ENCODE assay signal across 8 mouse cellular contexts in genomic region chr5:137030416-137030810, GRCm38 (mm10). TPM values are rescaled to one million over a fixed set of nuclear protein-coding genes. Genes with fewer than 3 reads are reported as not detected.
DNase-seq lines count a peak whose midpoint lies in the region; ATAC-seq lines count a peak whose summit lies in the region.

No protein-coding gene starts in this region.

- WGBS in neural tube, embryonic 11.5 days = 12% methylated on average over 22 of the region's 22 CpGs
- WGBS in liver, embryonic 13.5 days (ENCODE audit: insufficient replicate concordance) = 14% methylated on average over 22 of the region's 22 CpGs
- WGBS in stomach, embryonic 14.5 days = 14% methylated on average over 22 of the region's 22 CpGs

- peak overlapping the region; percentile 52 for H3K4me2 ChIP-seq in neural tube, embryonic 11.5 days (ENCODE audit: low read depth)
- peak overlapping the region; percentile 68 for H3K4me2 ChIP-seq in liver, embryonic 13.5 days
- H3K4me2 ChIP-seq in stomach, embryonic 14.5 days (replicated peaks; ENCODE audit: low read depth, low read length) = peak overlapping the region; percentile 50

- H3K9ac ChIP-seq in neural tube, embryonic 11.5 days (ENCODE audit: low read length) = no peak overlapping the region; the same call in 1 of the 2 replicates
- H3K9ac ChIP-seq in liver, embryonic 13.5 days = no peak overlapping the region
- no peak overlapping the region for H3K9ac ChIP-seq in stomach, embryonic 14.5 days (replicated peaks; ENCODE audit: low read depth, low read length)

- ATAC-seq in cerebellum, adult (ENCODE audit: insufficient number of reproducible peaks, low FRiP score, low TSS enrichment) = peak; percentile 36; the same call in 1 of the 2 replicates
- ATAC-seq in neural tube, embryonic 11.5 days (ENCODE audit: insufficient read depth, low FRiP score, low TSS enrichment) = no peak
- no peak for ATAC-seq in liver, embryonic 13.5 days (ENCODE audit: low read depth)
- ATAC-seq in stomach, embryonic 14.5 days (ENCODE audit: insufficient number of reproducible peaks, insufficient read depth, low FRiP score, low read depth) = no peak

- no peak for DNase-seq in cerebellum, adult 8-10 months
- DNase-seq in neural tube, embryonic 11.5 days (ENCODE audit: low spot score) = no peak
- no peak for DNase-seq in neural tube, embryonic 10.5 days (ENCODE audit: extremely low spot score, low spot score)
- no peak for DNase-seq in liver, embryonic 13.5 days
- no peak for DNase-seq in thymus, postnatal 36 days
- no peak for DNase-seq in cerebellum, postnatal 36 days

- H3K9me3 ChIP-seq in neural tube, embryonic 11.5 days (ENCODE audit: control insufficient read depth, low read length) = no peaks in the 10 kb centered on the region
- no peaks in the 10 kb centered on the region for H3K9me3 ChIP-seq in liver, embryonic 13.5 days (replicated peaks)
- H3K9me3 ChIP-seq in stomach, embryonic 14.5 days (ENCODE audit: control insufficient read depth, low read depth, low read length) = no peaks in the 10 kb centered on the region

- H3K27me3 ChIP-seq in neural tube, embryonic 11.5 days (ENCODE audit: control insufficient read depth, insufficient read depth, low read length) = peaks cover 62% of the 10 kb centered on the region
- H3K27me3 ChIP-seq in liver, embryonic 13.5 days = peaks cover 78% of the 10 kb centered on the region
- peaks cover 41% of the 10 kb centered on the region for H3K27me3 ChIP-seq in stomach, embryonic 14.5 days (ENCODE audit: control insufficient read depth, insufficient read depth, low read length)

- no peak overlapping the region for H3K27ac ChIP-seq in neural tube, embryonic 11.5 days (ENCODE audit: low read depth, low read length)
- H3K27ac ChIP-seq in liver, embryonic 13.5 days = no peak overlapping the region
- H3K27ac ChIP-seq in stomach, embryonic 14.5 days (ENCODE audit: low read length) = no peak overlapping the region

- H3K36me3 ChIP-seq in neural tube, embryonic 11.5 days (ENCODE audit: control insufficient read depth, insufficient read depth, low read length) = no peaks in the 10 kb centered on the region
- H3K36me3 ChIP-seq in liver, embryonic 13.5 days = peaks cover under 1% of the 10 kb centered on the region; the same call in 1 of the 2 replicates
- no peaks in the 10 kb centered on the region for H3K36me3 ChIP-seq in stomach, embryonic 14.5 days (ENCODE audit: control insufficient read depth, insufficient read depth, low read length)

- peak overlapping the region; percentile 19; the same call in 1 of the 2 replicates for H3K4me3 ChIP-seq in neural tube, embryonic 11.5 days (ENCODE audit: low read depth, low read length)
- peak overlapping the region; percentile 45; the same call in 1 of the 2 replicates for H3K4me3 ChIP-seq in liver, embryonic 13.5 days (replicated peaks)
- peak overlapping the region; percentile 12; the same call in 1 of the 2 replicates for H3K4me3 ChIP-seq in stomach, embryonic 14.5 days (ENCODE audit: low read depth, low read length)

- H3K4me1 ChIP-seq in neural tube, embryonic 11.5 days (ENCODE audit: control insufficient read depth, insufficient read depth, low read length) = peaks cover 16% of the 10 kb centered on the region
- peaks cover 53% of the 10 kb centered on the region for H3K4me1 ChIP-seq in liver, embryonic 13.5 days (replicated peaks)
- peaks cover 20% of the 10 kb centered on the region for H3K4me1 ChIP-seq in stomach, embryonic 14.5 days (ENCODE audit: control insufficient read depth, insufficient read depth, low read length)

RNA-seq across cellular contexts. Expression of gene Vgf, which starts 4.2 kb away (rescaled TPM):
- 1.2 and 1.5 TPM in 2 replicates for polyA plus RNA-seq in neural tube, embryonic 11.5 days (2014; fragmentation: Nextera tagmentation; extraction: Ambion mirVana)
- polyA plus RNA-seq in liver, embryonic 13.5 days (2015; fragmentation: Nextera tagmentation; extraction: Ambion mirVana) = not detected in 2 replicates
- 0.65 and 0.83 TPM in 2 replicates for polyA plus RNA-seq in stomach, embryonic 14.5 days (2014; fragmentation: Nextera tagmentation; extraction: Ambion mirVana)

RNA-seq across cellular contexts. Expression of gene Ap1s1, which starts 15.5 kb away (rescaled TPM):
- 166 and 168 TPM in 2 replicates for polyA plus RNA-seq in neural tube, embryonic 11.5 days (2014; fragmentation: Nextera tagmentation; extraction: Ambion mirVana)
- polyA plus RNA-seq in liver, embryonic 13.5 days (2015; fragmentation: Nextera tagmentation; extraction: Ambion mirVana) = 109 and 114 TPM in 2 replicates
- polyA plus RNA-seq in stomach, embryonic 14.5 days (2014; fragmentation: Nextera tagmentation; extraction: Ambion mirVana) = 146 and 159 TPM in 2 replicates

RNA-seq across cellular contexts. Expression of gene Serpine1, which starts 41.7 kb away (rescaled TPM):
- not detected in 2 replicates for polyA plus RNA-seq in neural tube, embryonic 11.5 days (2014; fragmentation: Nextera tagmentation; extraction: Ambion mirVana)
- polyA plus RNA-seq in liver, embryonic 13.5 days (2015; fragmentation: Nextera tagmentation; extraction: Ambion mirVana) = 0.05 TPM in 1 of 2 replicates, not detected in the other
- 0.27 and 0.33 TPM in 2 replicates for polyA plus RNA-seq in stomach, embryonic 14.5 days (2014; fragmentation: Nextera tagmentation; extraction: Ambion mirVana)

RNA-seq across cellular contexts. Expression of gene Znhit1, which starts 42.6 kb away (rescaled TPM):
- 103 and 106 TPM in 2 replicates for polyA plus RNA-seq in neural tube, embryonic 11.5 days (2014; fragmentation: Nextera tagmentation; extraction: Ambion mirVana)
- polyA plus RNA-seq in liver, embryonic 13.5 days (2015; fragmentation: Nextera tagmentation; extraction: Ambion mirVana) = 57.8 and 61.7 TPM in 2 replicates
- 101 and 108 TPM in 2 replicates for polyA plus RNA-seq in stomach, embryonic 14.5 days (2014; fragmentation: Nextera tagmentation; extraction: Ambion mirVana)

RNA-seq across cellular contexts. Expression of gene Plod3, which starts 43.6 kb away (rescaled TPM):
- polyA plus RNA-seq in neural tube, embryonic 11.5 days (2014; fragmentation: Nextera tagmentation; extraction: Ambion mirVana) = 31.8 and 34.8 TPM in 2 replicates
- 12.8 and 13.7 TPM in 2 replicates for polyA plus RNA-seq in liver, embryonic 13.5 days (2015; fragmentation: Nextera tagmentation; extraction: Ambion mirVana)
- polyA plus RNA-seq in stomach, embryonic 14.5 days (2014; fragmentation: Nextera tagmentation; extraction: Ambion mirVana) = 40.1 and 41.5 TPM in 2 replicates
